Mouse (Mus musculus): ENCODE data around the gene Xpo4.

DNA sequence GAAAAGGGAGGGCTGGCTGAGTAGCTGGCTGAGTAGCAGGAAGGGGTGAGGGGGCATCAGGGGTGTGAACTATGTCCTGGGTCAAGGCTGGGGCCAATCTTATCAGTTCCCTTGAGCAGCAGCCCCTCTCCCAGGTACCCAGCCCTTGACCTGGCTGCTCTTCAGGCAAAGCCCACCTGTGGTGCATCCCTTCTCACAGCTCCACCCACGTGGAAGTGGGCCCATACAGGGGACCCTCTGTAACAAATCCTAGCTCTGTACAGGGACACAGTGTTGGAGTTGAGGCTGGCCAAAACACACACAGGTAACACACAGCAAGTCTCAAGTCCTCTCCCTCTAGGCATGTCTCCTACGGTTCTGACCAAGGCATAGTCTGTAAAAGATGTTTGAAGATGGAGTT lies 137.6 kb downstream of the Xpo4 start:
- TF ChIP-seq CTCF (IDR thresholded peaks at IDR 0.05; ENCODE audit: insufficient read depth, low read depth, low read length) (no peak), POLR2A (IDR thresholded peaks at IDR 0.05; ENCODE audit: insufficient read depth, low read depth, low read length) (no peak)
